Mouse (Mus musculus) right cerebral cortex, postnatal 36 days (tissue): ENCODE measurements at regions not wholly inside any gene's neighbourhood (a gene's known extent, or its start where the extent isn't known, plus 50 kb on each side); places are given as distances from the start of the nearest gene placed in this dataset.
A peak's percentile ranks its signal among the peaks of the same experiment; 100 is the strongest.

Source experiments
- DNase-seq, 2 experiments: peaks; one replicate each; pipeline ENCODE4 v3.0.0; 2022; ENCODE audit warnings: low spot score in 2 of 2, mixed read lengths in 1 of 2

- DNase-seq, result no peak
These were observed 58.7 kb upstream of the Pmepa1 start for GRCm38 (mm10) chr2:173334856-173335595.

- DNase-seq, result peak; percentile 27 to 47
These were observed 59.5 kb upstream of the Pmepa1 start for GRCm38 (mm10) chr2:173335859-173336258.

GRCm38 (mm10) chr2:173337666-173338065 is 61.3 kb upstream of the Pmepa1 start:
- no peak for DNase-seq

- DNase-seq, result no peak
These were observed 62.3 kb upstream of the Pmepa1 start for GRCm38 (mm10) chr2:173338671-173339070.

GRCm38 (mm10) chr2:173339211-173339610 is 62.9 kb upstream of the Pmepa1 start:
- no peak for DNase-seq

- peak in 1 of 2 experiments; percentile 22 for DNase-seq
These were observed 63.8 kb upstream of the Pmepa1 start for GRCm38 (mm10) chr2:173340044-173340601.

GRCm38 (mm10) chr2:173342605-173343260 is 66.4 kb upstream of the Pmepa1 start:
- DNase-seq, result no peak

GRCm38 (mm10) chr2:173343665-173344064 is 67.3 kb upstream of the Pmepa1 start:
- DNase-seq, result no peak

GRCm38 (mm10) chr2:173344221-173344620 is 67.9 kb upstream of the Pmepa1 start:
- DNase-seq, result no peak

GRCm38 (mm10) chr2:173347341-173347740 is 71.0 kb upstream of the Pmepa1 start:
- peak; percentile 44 to 82 for DNase-seq

GRCm38 (mm10) chr2:173348757-173349156 is 72.4 kb upstream of the Pmepa1 start:
- no peak for DNase-seq

- DNase-seq, result no peak
These were observed 73.2 kb upstream of the Pmepa1 start for GRCm38 (mm10) chr2:173349510-173349909.

GRCm38 (mm10) chr2:173349910-173350309 is 73.6 kb upstream of the Pmepa1 start:
- DNase-seq, result no peak

- no peak for DNase-seq
These were observed 74.1 kb upstream of the Pmepa1 start for GRCm38 (mm10) chr2:173350405-173350804.

- DNase-seq, result no peak
These were observed 74.5 kb upstream of the Pmepa1 start for GRCm38 (mm10) chr2:173350831-173351230.

GRCm38 (mm10) chr2:173351831-173352755 is 75.8 kb upstream of the Pmepa1 start:
- DNase-seq, result no peak

GRCm38 (mm10) chr2:173352756-173353139 is 76.4 kb upstream of the Pmepa1 start:
- DNase-seq, result no peak

GRCm38 (mm10) chr2:173353435-173354241 is 77.3 kb upstream of the Pmepa1 start:
- DNase-seq, result no peak

GRCm38 (mm10) chr2:173356786-173357185 is 80.5 kb upstream of the Pmepa1 start:
- DNase-seq, result no peak

GRCm38 (mm10) chr2:173365441-173366166 is 89.3 kb upstream of the Pmepa1 start:
- no peak for DNase-seq
